Mouse (Mus musculus) megakaryocyte, embryonic 14.5 days (primary cell): Measurements from ENCODE around the gene Aif1l. TPM values are rescaled to one million over a fixed set of nuclear protein-coding genes. Genes with fewer than 3 reads are reported as not detected.

Experiments used
- H3K27me3 ChIP-seq: replicated peaks from 2 replicates; pipeline ENCODE3; 2012; ENCODE audit warnings: inconsistent platforms
- H3K36me3 ChIP-seq: replicated peaks from 2 replicates; pipeline ENCODE3; 2012; ENCODE audit warnings: low read length, inconsistent platforms, mixed read lengths
- H3K4me1 ChIP-seq: 2 replicates; pipeline ENCODE4 v1.6.1; 2012; ENCODE audit warnings: inconsistent platforms
- H3K4me3 ChIP-seq: replicated peaks from 2 replicates; pipeline ENCODE3; 2012; ENCODE audit warnings: moderate library complexity, mild to moderate bottlenecking, inconsistent platforms
- H3K9me3 ChIP-seq: 2 replicates; pipeline ENCODE4 v1.6.1; 2012; ENCODE audit warnings: inconsistent platforms
- FLI1 ChIP-seq: IDR thresholded peaks from 2 replicates; pipeline ENCODE4 v1.6.1; 2012; ENCODE audit warnings: low read length, inconsistent platforms, mixed read lengths
- GATA1 ChIP-seq: IDR thresholded peaks from 3 replicates; pipeline ENCODE4 v1.6.1; 2012; ENCODE audit warnings: mixed read lengths, low read length, inconsistent platforms, borderline replicate concordance
- polyA plus RNA-seq: library from polyadenylated mRNA; stranded (reverse); fragments of >175 nt; gene quantifications from 2 replicates; pipeline ENCODE4 v1.2.3, GENCODE M21; 2012; ENCODE audit warnings: low replicate concordance; ENCODE audit not compliant: insufficient read depth

Aif1l gene
- polyA plus RNA-seq, 1 experiment, result not detected

DNA sequence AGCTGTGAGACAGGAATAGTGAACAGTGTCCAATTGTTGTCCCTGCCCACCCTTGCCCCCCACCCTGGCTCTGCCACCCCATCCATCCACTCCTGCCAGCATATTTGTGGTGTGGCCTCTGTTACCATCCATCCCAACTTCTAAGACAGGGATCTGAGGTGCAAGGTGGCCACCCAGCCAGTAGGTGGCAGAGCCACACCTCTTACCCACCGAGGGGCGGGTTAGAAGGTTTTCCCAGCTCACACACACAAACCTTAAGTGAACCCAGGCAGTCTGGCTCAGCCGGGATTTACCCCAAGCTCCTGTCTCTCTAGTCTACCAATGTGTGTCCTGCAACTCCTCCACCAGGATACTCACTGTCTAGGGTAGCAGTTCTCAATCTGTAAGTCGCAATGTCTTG, 32.3 kb upstream of the Aif1l start:
- peaks cover 5% of the 10 kb centered on the region; the same call in 1 of the 2 replicates for H3K4me1 ChIP-seq
- H3K27me3 ChIP-seq, result peaks cover 79% of the 10 kb centered on the region
- no peak for TF ChIP-seq GATA1
- TF ChIP-seq FLI1, result no peak
- H3K36me3 ChIP-seq, result no peaks in the 10 kb centered on the region
- no peaks in the 10 kb centered on the region for H3K9me3 ChIP-seq
- no peak overlapping the region for H3K4me3 ChIP-seq

DNA sequence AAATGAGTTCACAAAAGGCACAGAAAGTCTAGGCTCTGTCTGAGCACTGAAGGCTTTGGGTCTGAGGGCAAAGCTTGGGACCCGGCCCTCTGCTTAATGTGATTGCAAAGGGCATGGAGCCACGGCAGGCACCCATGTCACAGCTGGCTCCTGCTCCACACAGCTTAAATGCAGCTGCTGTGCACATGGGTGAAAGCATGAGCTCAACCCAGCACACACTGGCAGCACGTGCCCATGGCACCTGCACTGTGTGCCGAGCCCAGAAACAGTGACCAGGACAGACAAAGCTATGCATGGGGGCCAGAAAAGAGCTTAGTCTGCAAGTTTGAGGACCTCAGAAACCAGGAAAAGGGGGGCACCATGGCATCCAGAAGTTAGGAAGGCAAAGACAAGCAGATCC, 26.3 kb upstream of the Aif1l start:
- H3K4me3 ChIP-seq, result no peak overlapping the region
- TF ChIP-seq GATA1 (no peak), FLI1 (no peak)
- H3K9me3 ChIP-seq, result no peaks in the 10 kb centered on the region
- no peaks in the 10 kb centered on the region for H3K36me3 ChIP-seq
- H3K27me3 ChIP-seq, result peaks cover 86% of the 10 kb centered on the region
- no peaks in the 10 kb centered on the region; the same call in 1 of the 2 replicates for H3K4me1 ChIP-seq

DNA sequence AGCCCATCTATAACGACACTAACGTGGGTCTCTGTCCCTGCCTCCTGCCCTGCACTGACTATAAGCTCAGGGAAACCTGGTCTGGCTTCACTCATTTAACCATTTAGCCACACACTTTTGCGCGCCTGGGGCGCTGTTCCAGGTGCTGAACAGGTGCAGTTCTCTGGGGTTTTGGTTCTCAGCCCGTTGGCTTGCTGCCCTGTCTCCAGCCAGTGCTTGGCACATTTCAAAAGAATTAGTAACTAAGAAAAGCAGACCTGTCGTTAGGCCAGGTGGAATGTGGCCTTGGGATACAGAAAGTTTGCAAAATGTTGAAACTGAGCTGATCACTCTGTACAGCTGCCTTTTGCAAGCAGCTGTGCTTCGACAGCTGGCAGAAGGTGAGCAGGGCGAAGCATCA, 25.1 kb upstream of the Aif1l start:
- no peaks in the 10 kb centered on the region for H3K36me3 ChIP-seq
- no peak for TF ChIP-seq FLI1
- no peak for TF ChIP-seq GATA1
- peaks cover 3% of the 10 kb centered on the region for H3K4me1 ChIP-seq
- peaks cover 84% of the 10 kb centered on the region for H3K27me3 ChIP-seq
- no peak overlapping the region for H3K4me3 ChIP-seq
- no peaks in the 10 kb centered on the region for H3K9me3 ChIP-seq

DNA sequence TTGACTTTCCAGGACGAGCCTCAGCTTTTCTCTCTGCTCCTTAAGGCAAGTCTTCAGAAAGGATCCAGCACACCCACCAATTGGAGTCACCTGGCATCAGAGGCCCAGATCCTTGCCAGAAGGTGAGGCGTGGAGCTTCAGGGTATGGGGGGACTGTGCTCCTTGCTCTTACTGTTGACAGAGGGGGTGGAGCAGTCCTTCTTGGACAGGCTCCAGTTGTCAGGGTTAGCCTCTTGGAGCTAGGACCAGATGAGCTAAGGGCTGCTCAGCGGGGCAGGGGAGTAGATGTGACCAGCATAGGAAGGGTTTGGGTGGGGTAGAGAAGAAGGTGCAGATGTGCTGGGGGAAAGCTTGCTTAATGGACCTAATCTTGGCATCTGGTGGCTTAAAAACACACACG, 24.0 kb upstream of the Aif1l start:
- peaks cover 83% of the 10 kb centered on the region for H3K27me3 ChIP-seq
- peaks cover 6% of the 10 kb centered on the region for H3K4me1 ChIP-seq
- TF ChIP-seq GATA1 (no peak), FLI1 (no peak)

DNA sequence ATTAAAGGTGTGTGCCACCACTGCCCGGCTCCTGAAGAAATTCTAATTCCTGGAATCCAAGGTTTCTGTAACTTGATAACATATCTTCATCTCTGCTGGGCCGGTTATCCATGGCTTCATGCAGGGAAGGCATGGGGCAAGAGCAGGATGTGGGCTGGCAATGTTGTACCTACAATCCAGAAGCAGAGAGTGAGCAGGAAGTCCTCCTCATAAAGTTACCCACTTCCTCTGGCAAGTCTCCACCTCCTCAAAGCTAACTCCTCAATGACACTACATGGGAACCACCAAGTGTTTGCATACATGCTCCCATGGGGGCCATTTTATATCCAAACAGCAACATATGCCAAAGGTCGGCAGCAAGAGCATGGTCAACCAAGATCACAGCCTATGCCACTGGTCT, 20.3 kb upstream of the Aif1l start:
- peaks cover 70% of the 10 kb centered on the region for H3K27me3 ChIP-seq
- no peaks in the 10 kb centered on the region for H3K9me3 ChIP-seq
- H3K4me3 ChIP-seq, result no peak overlapping the region
- no peaks in the 10 kb centered on the region for H3K36me3 ChIP-seq
- TF ChIP-seq FLI1 (no peak), GATA1 (no peak)
- H3K4me1 ChIP-seq, result peaks cover 6% of the 10 kb centered on the region

More for the DNA sequence above, 24.0 kb upstream of the Aif1l start:
- Histone ChIP-seq H3K4me3 (no peak overlapping the region), H3K9me3 (no peaks in the 10 kb centered on the region), H3K36me3 (no peaks in the 10 kb centered on the region)

DNA sequence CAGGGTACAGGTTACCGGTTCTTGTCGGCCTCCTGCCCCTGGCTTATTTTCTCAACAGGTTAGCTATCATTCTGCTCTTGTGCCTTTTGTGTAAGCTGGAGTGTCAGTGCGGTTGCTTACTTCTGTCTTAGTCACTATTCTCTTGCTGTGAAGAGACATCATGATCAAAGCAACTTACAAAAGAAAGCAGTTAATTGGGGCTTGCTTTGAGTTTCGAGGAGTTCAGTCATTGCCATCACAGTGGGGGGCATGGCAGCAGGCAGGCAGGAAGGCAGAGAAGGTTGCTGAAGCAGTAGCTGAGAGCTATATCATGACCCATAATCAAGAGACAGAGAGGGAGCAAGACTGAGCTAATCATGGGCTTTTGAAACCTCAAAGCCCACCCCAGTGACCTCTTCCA, 15.4 kb upstream of the Aif1l start:
- H3K27me3 ChIP-seq, result peaks cover 76% of the 10 kb centered on the region
- no peak overlapping the region for H3K4me3 ChIP-seq

DNA sequence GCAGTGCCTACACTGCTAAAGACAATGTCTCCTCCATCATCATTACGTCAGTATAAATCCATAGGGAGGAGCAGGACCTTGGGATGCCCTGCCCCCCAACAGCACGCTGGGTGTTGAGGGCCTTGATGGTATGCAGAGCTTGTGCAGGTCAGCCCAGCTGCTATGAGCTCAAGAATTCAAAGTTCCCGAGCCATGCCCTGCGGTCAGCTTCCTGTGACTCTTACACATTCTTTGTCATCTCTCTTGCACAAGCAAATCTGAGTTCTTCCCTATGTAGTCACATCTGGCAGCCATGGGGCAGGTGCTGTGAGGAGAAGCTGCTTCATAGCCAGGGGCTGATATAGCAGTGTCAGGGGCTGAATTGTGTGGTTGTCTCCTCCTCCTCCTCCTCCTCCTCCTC, 14.9 kb upstream of the Aif1l start:
- Histone ChIP-seq H3K4me3 (no peak overlapping the region), H3K9me3 (no peaks in the 10 kb centered on the region), H3K36me3 (no peaks in the 10 kb centered on the region), H3K27me3 (peaks cover 74% of the 10 kb centered on the region), H3K4me1 (peaks cover 4% of the 10 kb centered on the region)
- no peak for TF ChIP-seq FLI1
- TF ChIP-seq GATA1, result no peak

More for the DNA sequence above, 15.4 kb upstream of the Aif1l start:
- Histone ChIP-seq H3K36me3 (no peaks in the 10 kb centered on the region), H3K9me3 (no peaks in the 10 kb centered on the region), H3K4me1 (peaks cover 9% of the 10 kb centered on the region)
- TF ChIP-seq FLI1 (no peak), GATA1 (no peak)

DNA sequence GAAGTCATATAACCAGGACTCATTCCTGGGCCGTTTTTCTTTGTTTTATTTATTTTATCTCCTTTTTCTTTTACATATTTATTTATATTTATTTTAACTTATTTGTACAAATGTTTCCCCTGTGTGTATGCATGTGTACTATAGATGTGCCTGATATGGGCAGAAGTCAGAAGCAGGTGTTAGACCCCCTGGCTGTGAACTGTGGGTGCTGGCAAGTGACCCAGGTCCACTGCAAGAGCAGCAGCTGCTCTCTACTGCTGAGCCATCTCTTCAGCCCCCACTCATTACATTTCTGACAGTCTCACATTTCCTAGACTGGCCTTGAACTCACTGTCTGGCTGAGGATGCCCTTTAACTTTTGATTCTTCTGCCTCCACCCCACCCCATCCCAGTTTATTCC, 11.6 kb upstream of the Aif1l start:
- 0 out of 2 replicates have a peak, but pooled peaks cover 3% of the 10 kb centered on the region for H3K4me1 ChIP-seq
- H3K27me3 ChIP-seq, result peaks cover 55% of the 10 kb centered on the region
- TF ChIP-seq FLI1 (no peak), GATA1 (no peak)
- no peaks in the 10 kb centered on the region for H3K36me3 ChIP-seq
- no peaks in the 10 kb centered on the region for H3K9me3 ChIP-seq
- H3K4me3 ChIP-seq, result no peak overlapping the region

DNA sequence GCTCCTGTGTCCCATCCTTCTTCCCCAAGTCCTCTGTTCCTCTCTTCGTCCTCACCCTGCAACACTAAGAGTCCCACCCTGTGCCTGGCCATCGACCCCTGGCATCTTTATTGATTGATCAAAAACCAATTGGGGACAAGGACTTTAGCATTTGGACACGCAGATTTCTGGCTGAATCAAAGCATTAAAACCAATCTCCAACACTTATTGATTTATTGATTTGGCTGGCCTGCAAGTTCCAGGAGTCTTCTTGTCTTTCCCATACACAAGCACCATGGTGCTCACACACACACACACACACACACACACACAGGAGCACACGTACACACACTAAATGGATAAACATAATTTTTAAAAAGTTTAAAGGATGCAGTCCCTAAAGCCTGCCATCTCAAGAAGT, 6.9 kb upstream of the Aif1l start:
- H3K4me3 ChIP-seq, result no peak overlapping the region
- H3K36me3 ChIP-seq, result no peaks in the 10 kb centered on the region
- 0 out of 2 replicates have a peak, but pooled peaks cover 3% of the 10 kb centered on the region for H3K4me1 ChIP-seq
- H3K9me3 ChIP-seq, result no peaks in the 10 kb centered on the region
- TF ChIP-seq FLI1, result no peak
- TF ChIP-seq GATA1, result no peak
- peaks cover 57% of the 10 kb centered on the region for H3K27me3 ChIP-seq

DNA sequence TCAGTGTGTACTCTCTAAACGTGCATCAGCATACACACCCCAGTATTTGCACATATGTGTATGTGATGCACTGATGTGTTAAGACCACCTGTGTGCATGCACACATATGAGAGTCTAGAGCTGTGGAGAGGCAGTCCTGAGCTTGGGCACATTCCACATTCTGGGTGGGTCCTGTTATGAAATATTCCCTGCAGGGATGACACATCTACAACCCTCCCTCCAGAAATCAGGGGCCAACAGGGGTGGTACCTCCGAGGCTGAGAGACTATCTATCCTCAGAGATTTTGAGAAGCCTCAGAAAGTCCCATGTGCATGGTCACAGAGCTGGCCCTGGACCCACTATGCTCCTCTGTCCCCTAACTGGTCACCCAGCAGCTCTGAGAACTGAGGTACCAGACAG, 4.4 kb upstream of the Aif1l start:
- no peaks in the 10 kb centered on the region for H3K36me3 ChIP-seq
- peaks cover 68% of the 10 kb centered on the region for H3K27me3 ChIP-seq
- H3K4me1 ChIP-seq, result peaks cover 12% of the 10 kb centered on the region
- no peak for TF ChIP-seq GATA1
- TF ChIP-seq FLI1, result no peak
- no peak overlapping the region for H3K4me3 ChIP-seq
- H3K9me3 ChIP-seq, result no peaks in the 10 kb centered on the region

DNA sequence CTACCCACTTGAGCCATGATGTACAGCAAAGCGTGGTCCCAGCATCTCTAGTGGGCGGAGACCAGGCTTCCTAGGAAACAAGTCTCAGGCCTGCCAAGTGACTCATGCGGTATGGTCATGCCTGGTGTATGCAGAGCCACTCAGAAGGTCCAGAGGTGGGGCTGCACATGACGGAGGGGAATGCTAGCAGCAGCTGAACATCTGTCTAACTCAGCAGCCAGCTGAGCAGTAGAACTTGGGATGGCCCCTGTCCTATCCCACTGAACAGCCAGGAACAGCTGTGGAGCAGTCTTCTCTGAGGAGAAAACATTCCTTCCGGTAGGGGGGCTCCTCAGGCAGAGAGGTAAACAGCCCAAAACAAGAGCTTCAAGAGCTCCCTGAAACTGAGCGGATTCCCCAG, 1.5 kb upstream of the Aif1l start:
- peaks cover 17% of the 10 kb centered on the region for H3K4me1 ChIP-seq
- no peaks in the 10 kb centered on the region for H3K9me3 ChIP-seq
- TF ChIP-seq GATA1 (no peak), FLI1 (no peak)
- no peak overlapping the region for H3K4me3 ChIP-seq
- no peaks in the 10 kb centered on the region for H3K36me3 ChIP-seq
- H3K27me3 ChIP-seq, result peaks cover 90% of the 10 kb centered on the region
